Mouse (Mus musculus) colon, adult 2 months (tissue): ENCODE data around the gene Utp6. TPM values are rescaled to one million over a fixed set of nuclear protein-coding genes. Genes with fewer than 3 reads are reported as not detected.

Source experiments
- polyA plus RNA-seq: library from polyadenylated mRNA; depleted of rRNA; stranded (reverse); fragments of >200 nt; gene quantifications from 2 replicates; pipeline ENCODE4 v1.2.3, GENCODE M21; 2012; rRNA removed

Utp6 gene
- 2.4 and 2.7 TPM in 2 replicates for polyA plus RNA-seq

DNA sequence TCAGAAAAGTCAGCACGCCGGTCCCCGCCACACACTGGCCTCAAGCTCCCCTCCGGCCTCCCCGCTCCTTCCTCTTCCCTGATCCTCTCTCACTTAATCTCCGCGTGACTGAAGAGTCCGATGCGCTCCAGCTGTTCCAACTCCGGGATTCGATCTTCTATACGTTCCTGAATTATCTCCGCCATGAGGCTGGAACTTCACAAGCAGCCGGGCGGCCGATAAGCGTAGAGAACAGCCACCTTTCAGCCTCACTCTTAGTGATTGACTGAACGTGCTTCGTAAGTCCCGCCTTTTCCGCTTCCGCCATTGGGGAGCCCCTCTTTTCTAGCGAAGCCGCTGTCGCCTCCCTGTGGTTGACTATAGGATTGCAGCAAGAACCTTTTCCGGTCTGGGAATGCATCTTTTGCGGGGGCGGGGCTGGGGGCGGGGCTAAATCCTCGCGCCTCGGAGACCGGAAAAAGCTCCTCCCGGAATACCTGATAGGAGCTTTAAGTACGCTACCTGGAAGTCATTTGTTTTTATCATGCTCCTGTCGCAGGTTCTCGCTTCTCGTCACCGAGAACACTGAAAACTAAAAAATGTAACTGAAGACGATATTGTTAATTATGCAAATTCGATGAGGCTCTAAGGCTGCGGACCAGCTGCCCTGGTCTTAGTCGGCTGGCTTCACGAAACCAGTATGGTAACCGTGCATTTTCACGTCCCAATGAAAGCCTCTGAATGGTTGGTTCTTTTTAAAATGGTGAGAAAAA, at the start of gene Utp6:
TSS of gene Utp6 (minus strand) at position 266 of the 752 bp plus-strand sequence.

DNA sequence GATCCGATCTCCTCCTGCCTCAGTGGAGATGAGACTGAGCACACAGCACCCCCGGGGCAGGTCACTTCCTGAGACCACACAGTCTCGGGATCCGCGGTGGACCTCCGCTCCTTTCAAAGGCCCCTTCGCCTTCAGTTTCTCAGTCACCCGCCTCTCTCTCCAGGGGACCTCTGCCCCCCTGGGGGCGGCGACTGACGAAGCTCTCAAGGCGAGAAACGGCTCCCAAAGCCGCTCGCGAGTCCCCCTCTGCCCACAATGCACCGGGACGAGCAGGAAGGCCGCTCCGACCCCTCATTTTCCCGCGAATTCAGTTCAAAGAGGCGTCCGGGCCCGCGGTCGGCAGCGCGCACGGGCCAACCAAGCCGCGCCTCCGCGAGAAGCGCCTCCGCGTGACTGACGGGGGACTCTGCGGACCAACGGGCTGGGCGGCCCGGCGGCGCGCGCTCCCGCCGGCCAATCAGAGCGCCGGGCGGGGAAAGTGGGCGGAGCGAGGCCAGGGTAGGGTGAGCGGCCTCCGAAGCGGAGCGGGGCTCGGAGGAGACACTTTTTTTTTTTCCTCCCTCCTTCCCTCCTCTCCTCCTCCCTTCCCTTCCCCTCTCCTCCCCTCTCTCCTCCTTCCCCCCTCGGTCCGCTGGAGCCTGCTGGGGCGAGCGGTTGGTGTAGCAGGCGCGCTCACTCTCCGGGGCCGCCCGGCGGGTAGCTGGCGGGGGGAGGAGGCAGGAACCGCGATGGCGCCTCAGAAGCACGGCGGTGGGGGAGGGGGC, 30.6 kb upstream of the Utp6 start, which contains the start of gene Suz12:
TSS of gene Suz12 (plus strand) at position 515 of the 764 bp plus-strand sequence.

Other genes with a start within 250 kb of the Utp6 start
- gene Suz12, start 30.7 kb upstream of the Utp6 start, polyA plus RNA-seq: 2.2 and 2.7 TPM in 2 replicates
- gene Crlf3, start 118.6 kb upstream of the Utp6 start, polyA plus RNA-seq: 5.2 and 5.8 TPM in 2 replicates
- gene Atad5, start 127.0 kb upstream of the Utp6 start, polyA plus RNA-seq: 0.35 and 0.36 TPM in 2 replicates
- 2.5 and 3.3 TPM in 2 replicates for gene Tefm, start 179.8 kb upstream of the Utp6 start, polyA plus RNA-seq
- 6.4 and 8.2 TPM in 2 replicates for gene Adap2, start 191.7 kb upstream of the Utp6 start, polyA plus RNA-seq
- 6.6 and 7.1 TPM in 2 replicates for gene Rnf135, start 221.5 kb upstream of the Utp6 start, polyA plus RNA-seq
- gene Rhot1, start 246.6 kb upstream of the Utp6 start, polyA plus RNA-seq: 4.0 and 5.0 TPM in 2 replicates